Mouse (Mus musculus): ENCODE results near the gene Rundc3a.

Rundc3a gene

GRCm38 (mm10) chr11:102435754-102436470 is 42.7 kb downstream of the Rundc3a start:
- no peak for DNase-seq

- DNase-seq, result no peak
These were observed 43.2 kb downstream of the Rundc3a start for GRCm38 (mm10) chr11:102436471-102436790.

- DNase-seq, result no peak
These were observed 44.2 kb downstream of the Rundc3a start for GRCm38 (mm10) chr11:102437120-102438061.

DNA sequence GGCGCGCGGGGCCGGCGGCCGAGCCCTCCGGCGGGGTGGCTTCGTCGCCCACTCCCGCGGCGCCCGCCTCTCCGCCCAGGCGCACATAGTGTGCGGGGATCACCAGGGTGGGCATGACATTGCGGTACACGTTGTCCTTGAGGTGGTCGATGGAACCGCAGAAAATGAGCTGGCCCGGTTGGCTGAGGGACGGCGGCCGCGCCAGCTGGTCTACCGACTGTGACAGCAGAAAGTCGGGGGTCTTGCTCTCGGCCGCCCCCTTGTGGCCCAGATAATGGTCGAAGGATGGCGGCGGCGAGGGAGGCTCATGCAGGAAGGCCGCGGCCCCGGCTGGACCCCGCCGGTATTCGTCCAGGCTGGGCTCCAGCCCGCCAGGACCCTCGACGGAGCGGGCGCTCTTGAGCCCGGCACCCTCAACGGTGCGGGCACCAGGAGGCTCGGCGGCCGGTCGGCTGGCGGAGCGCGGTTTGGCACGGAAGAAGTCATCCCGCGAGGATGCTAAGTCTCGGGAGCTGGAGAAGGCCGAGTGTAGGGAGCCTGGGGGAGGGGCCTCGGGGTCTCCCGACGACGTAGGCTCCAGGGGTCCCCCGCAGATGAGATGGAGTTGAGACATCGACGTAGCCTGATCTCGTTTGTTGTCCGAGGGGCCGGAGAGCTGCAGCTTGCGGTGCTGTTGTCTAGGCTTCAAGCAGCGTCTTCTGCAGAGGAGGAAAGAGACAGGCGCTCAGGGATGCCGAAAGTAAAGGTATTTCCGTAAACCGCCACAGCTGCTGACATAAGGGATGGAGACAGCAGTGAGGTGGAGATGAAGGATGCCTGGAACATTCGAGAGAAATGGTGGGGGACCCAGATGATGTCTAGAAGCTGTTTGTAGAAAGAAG is 45.2 kb downstream of the Rundc3a start:
- DNase-seq, result no peak

- no peak for DNase-seq
These were observed 46.2 kb downstream of the Rundc3a start for GRCm38 (mm10) chr11:102439093-102440082.

DNA sequence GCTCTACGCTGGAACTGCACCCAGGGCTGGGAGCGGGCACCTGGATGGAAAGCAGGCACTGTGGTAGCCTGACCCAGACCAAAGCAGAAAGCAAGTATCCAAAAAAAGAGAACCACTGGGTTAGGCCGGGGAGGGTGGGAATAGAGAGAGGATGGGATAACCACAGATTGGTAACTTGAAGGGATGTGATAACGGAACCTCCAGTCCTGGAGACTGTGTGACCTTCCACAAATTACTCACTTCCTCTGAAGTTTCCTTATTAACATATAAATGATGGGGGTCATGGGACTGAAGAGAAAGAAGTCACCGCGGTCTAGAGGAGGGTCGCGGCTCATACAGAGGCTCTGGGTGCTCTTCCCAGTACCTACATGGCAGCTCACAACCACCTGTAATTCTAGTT is 47.1 kb downstream of the Rundc3a start:
- no peak for DNase-seq

DNA sequence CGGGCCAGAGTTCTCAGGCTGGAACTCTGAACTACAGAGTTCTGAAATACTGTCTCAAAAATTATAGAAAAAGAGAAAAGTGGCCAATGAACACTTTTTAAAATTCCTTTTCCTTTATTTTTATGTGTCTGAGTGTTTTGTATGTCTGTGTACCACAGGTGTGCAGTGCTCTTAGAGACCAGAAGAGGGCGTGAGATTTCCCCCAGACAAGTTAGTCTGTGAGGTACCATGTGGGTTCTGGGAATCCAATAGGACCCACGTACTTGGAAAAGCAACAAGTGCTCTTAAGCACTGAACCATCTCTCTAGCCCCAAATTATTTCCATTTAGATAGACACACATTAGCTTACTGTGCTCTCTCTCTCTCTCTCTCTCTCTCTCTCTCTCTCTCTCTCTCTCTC is 48.2 kb downstream of the Rundc3a start:
- no peak for DNase-seq

DNA sequence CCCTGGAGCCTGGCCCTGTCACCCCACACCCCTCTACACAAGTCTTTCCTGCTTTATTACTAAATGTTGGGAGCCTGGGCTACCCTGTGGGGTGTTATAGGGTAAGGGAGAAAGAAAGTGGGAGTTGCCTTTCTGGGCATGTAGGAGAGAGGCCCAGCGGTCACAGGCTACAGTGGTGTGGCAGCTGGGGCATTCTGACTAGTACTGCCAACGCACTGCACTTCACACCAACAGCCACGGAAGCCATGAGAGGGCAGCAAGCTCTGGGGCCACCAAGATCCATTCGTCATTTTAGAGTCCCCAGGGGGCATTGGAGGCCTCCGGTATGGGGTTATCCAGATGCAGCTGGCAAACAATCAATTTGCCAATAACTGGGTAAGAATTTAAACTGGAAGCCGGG is 48.9 kb downstream of the Rundc3a start:
- DNase-seq, result no peak

DNA sequence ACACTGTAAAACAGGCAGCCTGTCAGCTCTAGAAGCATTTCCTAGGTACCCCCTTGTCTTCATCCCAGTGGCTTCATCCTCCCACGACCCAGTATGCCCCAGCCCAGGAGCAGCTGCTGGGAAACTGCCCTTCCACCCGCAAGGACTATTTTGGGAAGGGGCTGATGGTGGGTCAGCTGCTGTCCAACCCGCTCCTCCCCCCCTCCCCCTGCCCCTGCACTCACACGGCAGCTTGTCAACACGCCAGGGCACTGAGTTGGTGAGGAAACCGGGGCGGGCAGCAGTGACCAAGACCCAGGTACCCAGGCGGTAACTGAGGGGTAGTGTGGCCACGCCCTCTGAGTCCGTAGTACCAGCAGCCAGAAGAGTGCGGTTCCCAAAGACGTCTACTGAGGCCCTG is 50.5 kb downstream of the Rundc3a start:
- no peak for DNase-seq

GRCm38 (mm10) chr11:102444321-102444720 is 51.1 kb downstream of the Rundc3a start:
- DNase-seq, result no peak

GRCm38 (mm10) chr11:102444781-102445180 is 51.6 kb downstream of the Rundc3a start:
- no peak for DNase-seq

DNA sequence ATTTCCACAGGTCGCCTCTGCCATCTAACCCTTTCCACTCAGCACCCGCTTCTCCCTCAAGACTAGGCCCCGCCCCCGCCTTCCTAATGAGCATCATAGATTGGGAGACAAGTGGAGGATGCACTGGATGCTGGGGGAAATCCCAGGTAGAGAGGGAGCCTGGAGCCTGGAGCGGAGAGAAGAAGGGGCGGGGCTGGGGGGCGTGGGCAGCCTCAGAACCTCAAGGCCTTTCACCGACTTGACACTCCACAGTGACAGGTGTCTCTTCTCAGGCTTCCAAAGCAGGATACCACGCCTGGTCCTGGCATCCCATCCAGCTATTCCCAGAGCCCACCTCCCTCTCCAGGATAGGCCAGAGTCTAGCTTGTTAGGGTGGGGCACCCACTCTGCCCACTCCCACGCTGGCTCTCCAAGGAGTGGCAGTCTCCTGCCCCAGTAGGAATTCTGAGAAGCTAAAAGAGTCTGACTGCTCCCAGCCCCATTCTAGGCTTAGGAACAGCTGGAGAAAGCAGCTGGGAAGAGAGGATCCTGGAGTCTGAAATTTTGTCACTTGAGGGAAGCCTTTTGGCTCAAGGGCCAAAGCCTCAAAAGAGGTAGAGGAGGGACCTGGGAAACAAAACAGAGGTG is 52.2 kb downstream of the Rundc3a start:
- DNase-seq, result no peak

- no peak for DNase-seq
These were observed 52.7 kb downstream of the Rundc3a start for GRCm38 (mm10) chr11:102445891-102446361.

GRCm38 (mm10) chr11:102446581-102447461 is 53.6 kb downstream of the Rundc3a start:
- no peak for DNase-seq

- no peak for DNase-seq
These were observed 54.3 kb downstream of the Rundc3a start, which contains the start of gene Fam171a2 for GRCm38 (mm10) chr11:102447497-102447896. Gene Fam171a2, minus strand, starts transcription at chr11:102447682.

DNA sequence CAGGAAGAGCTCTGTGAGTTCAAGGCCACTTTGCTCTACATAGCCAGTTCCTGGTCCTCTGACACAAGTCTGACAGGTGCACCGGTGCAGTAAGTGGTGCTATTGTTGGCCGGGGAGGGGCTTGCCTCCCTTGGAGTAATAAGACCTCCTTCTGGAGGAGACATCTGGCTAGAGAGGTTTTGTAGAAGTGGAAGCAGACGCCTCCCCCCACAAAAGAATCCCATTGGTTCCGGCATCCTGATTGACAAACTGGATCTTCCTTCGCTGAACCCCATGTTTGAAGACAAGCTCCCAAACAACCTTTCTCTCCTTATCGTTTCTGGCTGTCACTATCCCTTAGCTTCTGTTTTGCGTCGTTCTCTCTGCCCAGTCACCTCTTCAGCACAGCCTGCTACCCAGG is 55.1 kb downstream of the Rundc3a start:
- no peak for DNase-seq

GRCm38 (mm10) chr11:102449043-102450008 is 56.1 kb downstream of the Rundc3a start:
- no peak for DNase-seq

All from thymus, adult 18-20 months (tissue).